Mouse (Mus musculus): Measurements from ENCODE around the gene 4933416C03Rik.

The 4933416C03Rik gene

GRCm38 (mm10) chr10:116075954-116076353, 37.8 kb downstream of the 4933416C03Rik start:
- no peak for DNase-seq

Data from cerebellum, postnatal 36 days (tissue).